Mouse (Mus musculus) hindbrain, embryonic 11.5 days (tissue): Measurements from ENCODE around the gene Apon. TPM values are rescaled to one million over a fixed set of nuclear protein-coding genes. Genes with fewer than 3 reads are reported as not detected.
A peak's percentile ranks its signal among the peaks of the same experiment; 100 is the strongest.
"Not testable (repeated sequence)": the region's sequence is repeated elsewhere in the genome, so short reads cannot be mapped to it uniquely, and the experiment has no call there.

Source experiments
- ATAC-seq: fragments of 200-750 bp; cut with Nextera tagmentation; 2 replicates; pipeline ENCODE4 v1.8.0; 2017; ENCODE audit warnings: mild to moderate bottlenecking, moderate TSS enrichment, moderate library complexity; ENCODE audit not compliant: low FRiP score
- DNase-seq: peaks from one replicate; pipeline ENCODE4 v3.0.0-alpha.2; 2015; ENCODE audit warnings: low spot score
- H3K27ac ChIP-seq: fragments of 300-500 bp; sonication (generic); 2 replicates; pipeline ENCODE4 v1.5.1; 2014; ENCODE audit warnings: mild to moderate bottlenecking, low read depth, low read length
- H3K27me3 ChIP-seq: fragments of 300-500 bp; sonication (generic); 2 replicates; pipeline ENCODE4 v1.6.1; 2014; ENCODE audit warnings: mild to moderate bottlenecking, low read length, moderate library complexity, mixed read lengths; ENCODE audit not compliant: control insufficient read depth, insufficient read depth
- H3K36me3 ChIP-seq: fragments of 300-500 bp; sonication (generic); 2 replicates; pipeline ENCODE4 v1.6.1; 2014; ENCODE audit warnings: mild to moderate bottlenecking, low read length, moderate library complexity, mixed read lengths; ENCODE audit not compliant: control insufficient read depth, insufficient read depth
- H3K4me1 ChIP-seq: fragments of 300-500 bp; sonication (generic); replicated peaks from 2 replicates; pipeline ENCODE4 v1.6.1; 2014; ENCODE audit warnings: low read length, mixed read lengths; ENCODE audit not compliant: control insufficient read depth, insufficient read depth
- H3K4me2 ChIP-seq: fragments of 300-500 bp; sonication (generic); replicated peaks from 2 replicates; pipeline ENCODE4 v1.6.1; 2014; ENCODE audit warnings: mild to moderate bottlenecking, low read depth, low read length
- H3K4me3 ChIP-seq: fragments of 300-500 bp; sonication (generic); 2 replicates; pipeline ENCODE4 v1.5.1; 2014; ENCODE audit warnings: low read depth, low read length
- H3K9ac ChIP-seq: fragments of 300-500 bp; sonication (generic); 2 replicates; pipeline ENCODE4 v1.6.1; 2014; ENCODE audit warnings: low read depth, low read length
- H3K9me3 ChIP-seq: fragments of 300-500 bp; sonication (generic); 2 replicates; pipeline ENCODE4 v1.6.1; 2016; ENCODE audit warnings: low read length; ENCODE audit not compliant: control insufficient read depth
- WGBS: fragments of 180-500 bp; shearing (Covaris S2); extraction: QIAGEN DNeasy Blood & Tissue Kit; methylation state at CpG from one replicate; pipeline ENCODE4 v1.1.7; 2014; 5-methylcytosine and 5-hydroxymethylcytosine counted together
- polyA plus RNA-seq: library from polyadenylated mRNA; unstranded; fragments of >200 nt; fragmentation: Nextera tagmentation; extraction: Ambion mirVana; gene quantifications from 2 replicates; pipeline ENCODE4 v1.2.1, GENCODE M21; 2014

Apon gene
- polyA plus RNA-seq, 1 experiment from 2014 or later: 0.36 TPM

DNA sequence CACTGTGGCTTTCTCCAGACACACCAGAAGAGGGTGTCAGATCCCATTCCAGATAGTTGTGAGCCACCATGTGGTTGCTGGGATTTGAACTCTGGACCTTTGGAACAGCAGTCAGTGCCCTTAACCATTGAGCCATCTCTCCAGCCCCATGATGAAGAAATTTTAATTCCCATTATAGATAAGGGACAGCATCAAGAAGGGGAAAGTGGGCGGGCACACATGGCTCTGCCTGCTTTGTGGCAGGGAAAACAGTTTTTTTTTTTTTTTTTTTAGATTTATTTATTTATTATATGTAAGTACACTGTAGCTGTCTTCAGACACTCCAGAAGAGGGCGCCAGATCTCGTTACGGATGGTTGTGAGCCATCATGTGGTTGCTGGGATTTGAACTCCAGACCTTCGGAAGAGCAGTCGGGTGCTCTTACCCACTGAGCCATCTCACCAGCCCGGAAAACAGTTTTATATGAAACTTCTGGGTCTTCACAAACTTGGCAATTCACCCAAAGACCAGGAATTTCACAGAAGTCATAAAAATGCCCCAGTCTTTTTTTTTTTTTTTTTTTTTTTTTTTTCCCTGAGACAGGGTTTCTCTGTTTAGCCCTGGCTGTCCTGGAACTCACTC lies 19.0 kb downstream of the Apon start:
- H3K9me3 ChIP-seq, H3K27me3 ChIP-seq, DNase-seq, H3K36me3 ChIP-seq, H3K9ac ChIP-seq, H3K27ac ChIP-seq, H3K4me1 ChIP-seq, H3K4me3 ChIP-seq, ATAC-seq, H3K4me2 ChIP-seq: not testable (repeated sequence)
- WGBS: 92% methylated on average over 4 of the region's 7 CpGs

DNA sequence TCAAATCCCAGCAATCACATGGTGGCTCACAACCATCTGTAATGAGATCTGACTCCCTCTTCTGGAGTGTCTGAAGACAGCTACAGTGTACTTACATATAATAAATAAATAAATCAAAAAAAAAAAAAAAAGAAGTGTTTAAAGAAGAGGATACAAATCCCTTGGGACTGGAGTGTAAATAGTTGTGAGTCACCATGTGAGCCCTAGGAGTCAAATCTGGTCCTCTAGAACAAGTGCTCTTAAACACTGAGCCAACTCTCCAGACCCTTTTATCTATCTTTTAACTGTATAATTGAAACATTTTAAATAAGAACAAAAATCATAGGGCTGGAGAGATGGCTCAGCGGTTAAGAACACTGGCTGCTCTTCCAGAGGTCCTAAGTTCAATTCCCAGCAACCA lies 21.5 kb downstream of the Apon start:
- ATAC-seq, DNase-seq, H3K27ac ChIP-seq, H3K27me3 ChIP-seq, H3K4me2 ChIP-seq, H3K4me1 ChIP-seq, H3K36me3 ChIP-seq, H3K9ac ChIP-seq, H3K9me3 ChIP-seq, H3K4me3 ChIP-seq: not testable (repeated sequence)
- WGBS: 93% methylated on average over 1 of the region's 1 CpGs

DNA sequence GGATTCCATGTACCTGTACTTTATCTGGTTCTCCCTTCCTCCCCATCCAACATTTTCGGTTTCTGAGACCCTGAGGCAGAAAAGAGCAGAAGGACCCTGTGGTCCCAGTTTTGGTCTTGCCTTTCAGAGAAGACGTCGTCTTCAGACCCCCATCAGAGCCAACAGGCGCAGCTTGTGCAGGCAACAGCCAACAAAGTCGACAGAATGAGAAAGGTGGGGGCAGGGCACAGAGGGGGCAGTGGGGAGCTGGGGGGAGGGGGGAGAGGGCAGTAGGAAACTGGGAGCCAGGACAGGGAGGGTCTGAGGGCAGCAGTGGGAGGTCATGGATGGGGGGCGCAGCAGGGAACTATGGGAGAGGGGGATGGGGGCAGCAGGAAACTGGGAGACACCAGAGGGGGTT lies 24.3 kb downstream of the Apon start:
- Histone ChIP-seq H3K9ac (no peak overlapping the region), H3K4me2 (no peak overlapping the region), H3K9me3 (no peaks in the 10 kb centered on the region), H3K27ac (no peak overlapping the region), H3K4me3 (no peak overlapping the region), H3K27me3 (no peaks in the 10 kb centered on the region), H3K4me1 (no peaks in the 10 kb centered on the region), H3K36me3 (peaks cover 2% of the 10 kb centered on the region; the same call in 1 of the 2 replicates)
- DNase-seq: no peak
- ATAC-seq: no peak
- WGBS: 52% methylated on average over 6 of the region's 6 CpGs

DNA sequence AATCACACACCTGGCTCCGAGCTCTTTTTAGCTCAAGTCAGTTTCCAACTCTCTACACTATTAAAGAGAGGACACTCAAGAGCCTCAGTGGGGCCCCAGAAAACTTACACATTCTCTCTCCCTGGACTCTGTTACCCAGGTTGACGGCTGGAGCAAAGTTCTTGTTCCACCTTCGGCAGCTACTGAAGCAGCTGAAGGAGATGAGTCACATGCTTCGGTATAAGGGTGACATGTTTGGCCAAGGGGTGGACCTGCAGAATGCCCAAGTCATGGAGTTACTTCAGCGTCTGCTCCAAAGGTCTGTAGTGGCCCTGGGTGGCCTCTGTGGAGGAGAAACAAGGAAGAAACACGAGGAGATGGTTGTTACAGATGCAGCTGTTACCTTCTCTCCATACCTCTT lies 27.0 kb downstream of the Apon start:
- no peak overlapping the region for H3K9ac ChIP-seq
- no peak overlapping the region for H3K27ac ChIP-seq
- peaks cover 2% of the 10 kb centered on the region; the same call in 1 of the 2 replicates for H3K36me3 ChIP-seq
- H3K9me3 ChIP-seq: no peaks in the 10 kb centered on the region
- WGBS: 88% methylated on average over 6 of the region's 6 CpGs
- H3K4me3 ChIP-seq: no peak overlapping the region
- ATAC-seq (no peak), DNase-seq (no peak)
- H3K27me3 ChIP-seq: no peaks in the 10 kb centered on the region
- H3K4me1 ChIP-seq: no peaks in the 10 kb centered on the region
- H3K4me2 ChIP-seq: no peak overlapping the region

DNA sequence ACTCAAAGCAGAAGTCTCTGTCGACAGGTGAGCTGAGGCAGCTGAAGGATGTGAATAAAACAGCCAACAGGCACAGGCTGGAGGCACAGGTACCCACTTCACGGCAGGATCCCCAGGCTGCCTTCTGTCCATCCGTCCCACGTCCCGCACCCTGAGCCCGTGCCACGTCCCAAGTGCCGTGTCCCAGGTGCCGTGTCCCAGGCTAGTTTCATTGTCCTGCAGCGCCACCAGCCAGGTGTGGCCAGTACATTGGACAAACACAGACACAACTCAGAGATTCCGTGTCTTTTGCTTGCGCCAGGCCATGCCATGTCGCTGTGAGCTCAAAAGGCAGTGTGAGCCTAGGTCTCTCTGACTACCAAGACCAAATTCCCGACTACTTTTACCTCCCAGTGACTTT lies 27.8 kb downstream of the Apon start:
- WGBS: 90% methylated on average over 14 of the region's 14 CpGs
- Histone ChIP-seq H3K4me3 (no peak overlapping the region), H3K36me3 (no peaks in the 10 kb centered on the region; the same call in 1 of the 2 replicates), H3K4me1 (no peaks in the 10 kb centered on the region), H3K9me3 (no peaks in the 10 kb centered on the region), H3K9ac (no peak overlapping the region), H3K27me3 (no peaks in the 10 kb centered on the region), H3K27ac (no peak overlapping the region), H3K4me2 (no peak overlapping the region)
- DNase-seq (no peak), ATAC-seq (no peak)

DNA sequence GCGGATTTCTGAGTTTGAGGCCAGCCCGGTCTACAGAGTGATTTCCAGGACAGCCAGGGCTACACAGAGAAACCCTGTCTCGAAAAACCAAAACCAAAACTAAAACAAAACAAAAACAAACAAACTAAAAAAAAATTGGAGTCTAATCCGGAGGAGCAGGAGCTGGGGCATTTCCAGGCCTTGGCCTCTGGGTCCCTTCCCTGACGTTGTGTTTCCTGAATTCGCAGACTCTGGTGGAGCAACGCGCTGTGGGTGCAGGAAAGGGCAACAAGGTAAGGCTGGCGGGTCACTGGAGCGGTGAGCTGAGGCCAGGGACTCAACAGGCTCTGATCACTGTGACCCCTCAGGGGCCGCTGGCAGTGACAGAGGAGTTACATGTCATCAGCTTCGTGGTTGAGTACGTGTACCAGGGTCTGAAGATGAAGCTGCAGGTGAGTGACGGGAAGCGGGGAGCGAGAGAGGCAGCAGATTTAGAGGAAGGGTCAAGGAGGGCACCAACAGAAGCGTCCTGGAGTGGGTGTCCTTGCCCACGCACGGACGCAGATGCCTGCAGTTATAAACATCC lies 29.1 kb downstream of the Apon start:
- no peak overlapping the region for H3K4me2 ChIP-seq
- no peaks in the 10 kb centered on the region; the same call in 1 of the 2 replicates for H3K36me3 ChIP-seq
- H3K9me3 ChIP-seq: no peaks in the 10 kb centered on the region
- H3K27me3 ChIP-seq: no peaks in the 10 kb centered on the region
- no peak overlapping the region for H3K27ac ChIP-seq
- no peak for DNase-seq
- no peak overlapping the region for H3K9ac ChIP-seq
- no peaks in the 10 kb centered on the region for H3K4me1 ChIP-seq
- no peak for ATAC-seq
- WGBS: 91% methylated on average over 20 of the region's 20 CpGs
- no peak overlapping the region for H3K4me3 ChIP-seq

DNA sequence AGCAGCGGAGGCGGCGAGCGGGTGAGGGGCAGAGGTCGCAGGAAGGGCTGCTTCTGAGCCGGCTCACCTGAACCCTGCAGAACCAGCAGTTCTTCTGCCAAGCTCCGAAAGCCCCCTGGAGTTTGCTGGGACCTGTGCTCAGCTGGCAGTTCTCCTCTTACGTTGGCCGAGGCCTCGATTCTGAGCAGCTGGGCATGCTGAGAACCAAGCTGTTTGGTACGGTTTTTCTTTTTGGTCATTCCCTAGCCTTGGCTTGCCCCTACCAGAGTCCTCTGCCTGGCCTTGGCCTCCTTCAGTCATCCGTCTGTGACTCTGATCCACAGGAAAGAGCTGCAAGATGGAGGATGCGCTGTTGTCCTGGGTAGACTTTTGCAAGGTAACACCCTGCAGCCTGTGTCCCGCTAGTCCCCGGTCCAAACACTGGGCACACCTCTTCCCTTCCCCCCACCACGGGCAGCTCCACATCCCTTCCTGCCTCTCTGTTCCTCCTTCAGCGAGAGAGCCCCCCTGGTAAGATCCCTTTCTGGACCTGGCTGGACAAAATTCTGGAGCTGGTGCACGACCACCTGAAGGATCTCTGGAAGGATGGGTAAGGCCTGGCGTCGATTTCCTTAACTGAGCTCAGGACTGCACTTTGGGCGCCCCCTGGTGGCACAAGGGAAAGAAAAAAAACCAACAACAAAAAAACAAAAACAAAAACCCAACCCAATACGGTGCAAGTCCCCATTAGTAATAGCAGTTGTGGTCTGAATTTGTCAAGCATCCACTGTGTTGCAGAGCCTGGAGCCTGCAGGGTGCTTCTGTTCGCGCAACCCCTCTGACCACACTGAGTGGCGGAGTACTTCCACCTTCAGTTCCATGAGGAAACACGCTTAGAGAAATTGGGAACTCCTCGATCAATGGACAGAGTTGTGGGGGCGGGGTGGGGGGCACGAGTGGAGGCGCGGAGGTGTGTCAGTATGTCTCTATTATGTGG lies 30.0 kb downstream of the Apon start:
- no peak overlapping the region for H3K4me3 ChIP-seq
- H3K9ac ChIP-seq: no peak overlapping the region
- no peaks in the 10 kb centered on the region for H3K9me3 ChIP-seq
- H3K27me3 ChIP-seq: no peaks in the 10 kb centered on the region
- H3K4me1 ChIP-seq: no peaks in the 10 kb centered on the region
- ATAC-seq (peak; percentile 33; the same call in 1 of the 2 replicates), DNase-seq (peak; percentile 88)
- H3K36me3 ChIP-seq: no peaks in the 10 kb centered on the region; the same call in 1 of the 2 replicates
- H3K4me2 ChIP-seq: no peak overlapping the region
- no peak overlapping the region for H3K27ac ChIP-seq
- WGBS: 65% methylated on average over 31 of the region's 31 CpGs

DNA sequence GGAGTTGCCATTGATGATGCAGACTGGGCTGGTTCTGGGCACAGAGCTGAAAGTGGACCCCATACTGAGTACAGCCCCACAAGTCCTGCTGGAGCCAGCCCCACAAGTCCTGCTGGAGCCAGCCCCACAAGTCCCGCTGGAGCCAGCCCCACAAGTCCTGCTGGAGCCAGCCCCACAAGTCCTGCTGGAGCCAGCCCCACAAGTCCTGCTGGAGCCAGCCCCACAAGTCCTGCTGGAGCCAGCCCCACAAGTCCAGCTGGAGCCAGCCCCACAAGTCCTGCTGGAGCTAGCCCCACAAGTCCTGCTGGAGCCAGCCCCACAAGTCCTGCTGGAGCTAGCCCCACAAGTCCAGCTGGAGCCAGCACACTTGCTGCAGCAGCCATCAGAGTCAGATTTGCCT lies 36.7 kb downstream of the Apon start:
- not testable (repeated sequence) for H3K4me3 ChIP-seq, ATAC-seq, H3K9ac ChIP-seq, H3K27me3 ChIP-seq, H3K36me3 ChIP-seq, H3K4me2 ChIP-seq, H3K9me3 ChIP-seq, H3K4me1 ChIP-seq, DNase-seq, H3K27ac ChIP-seq
- WGBS: 50% methylated on average over 1 of the region's 1 CpGs
